Mouse (Mus musculus): ENCODE measurements around the gene Fam193a. TPM values are rescaled to one million over a fixed set of nuclear protein-coding genes. Genes with fewer than 3 reads are reported as not detected.

Gene Fam193a
- 10 to 100 TPM; 40.5 to 41.7 TPM for total RNA-seq (2021)
- long read RNA-seq, experiment 1, partial matches to known transcripts = 6 of 9 reads
- long read RNA-seq, experiment 1, other reads (novel, unspliced or antisense) = 3 of 9 reads
- long read RNA-seq, experiment 2, full-length matches to known transcripts = 1 of 11 reads
- long read RNA-seq, experiment 2, partial matches to known transcripts = 1 of 11 reads
- long read RNA-seq, experiment 2, other reads (novel, unspliced or antisense) = 9 of 11 reads

DNA sequence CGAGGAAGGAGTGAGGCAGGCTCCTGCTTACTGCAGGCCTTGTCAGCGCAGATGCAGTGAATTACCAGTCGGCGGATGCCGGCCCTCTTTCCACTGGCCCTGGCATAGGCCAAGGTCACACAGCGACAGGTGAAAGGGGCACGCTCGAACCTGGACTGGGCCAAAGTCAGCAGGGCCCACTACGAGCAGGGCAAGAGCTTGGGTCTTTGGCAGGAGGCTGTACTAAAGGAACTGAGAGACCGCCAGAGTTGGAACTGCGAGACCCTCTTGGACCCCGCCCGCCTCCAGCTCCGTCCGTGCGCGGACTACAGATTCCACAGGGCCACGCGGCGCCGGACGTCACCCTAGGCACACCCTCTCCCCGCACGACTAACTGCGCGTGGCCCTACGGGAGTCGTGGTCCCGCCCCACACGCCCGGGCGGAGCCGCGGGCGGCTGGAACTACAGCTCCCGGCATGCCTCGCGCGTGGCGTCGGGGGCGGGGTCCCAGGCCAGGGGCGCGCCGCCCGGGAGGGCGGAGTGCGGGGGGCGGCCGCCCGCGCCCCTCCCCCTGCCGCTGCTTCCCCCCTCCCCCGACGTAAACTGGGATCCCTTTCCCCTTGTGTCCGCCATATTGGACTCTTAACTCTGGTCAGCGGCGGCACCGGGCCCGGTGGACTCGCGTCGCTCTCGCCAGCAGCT lies at the start of gene Fam193a:
Gene Fam193a, plus strand, starts transcription at position 593 of the 681 bp plus-strand sequence.
- peak; percentile 95 to 98 for DNase-seq (ENCODE audit: low spot score in 2 of 2)

DNA sequence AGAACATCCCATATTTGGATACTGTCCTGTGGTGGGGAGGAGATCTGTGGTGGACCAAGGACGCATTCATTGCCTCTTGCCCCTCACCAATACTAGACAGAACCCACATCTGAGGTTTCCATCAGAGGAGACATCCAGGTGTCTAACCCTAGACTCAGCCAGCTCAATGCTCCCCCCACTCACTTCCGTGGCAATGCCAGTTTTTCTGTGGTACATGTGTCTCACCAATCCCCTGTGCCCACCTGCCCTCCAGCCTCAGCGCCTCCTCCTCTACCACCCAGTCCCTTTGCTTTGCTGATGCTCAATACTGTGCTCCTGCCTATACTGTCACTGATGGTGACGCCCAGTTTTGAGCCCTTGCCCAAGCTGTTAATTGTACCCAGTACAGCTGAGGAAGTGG lies 48.5 kb upstream of the Fam193a start:
- no peak for DNase-seq (ENCODE audit: low spot score in 2 of 2)

DNA sequence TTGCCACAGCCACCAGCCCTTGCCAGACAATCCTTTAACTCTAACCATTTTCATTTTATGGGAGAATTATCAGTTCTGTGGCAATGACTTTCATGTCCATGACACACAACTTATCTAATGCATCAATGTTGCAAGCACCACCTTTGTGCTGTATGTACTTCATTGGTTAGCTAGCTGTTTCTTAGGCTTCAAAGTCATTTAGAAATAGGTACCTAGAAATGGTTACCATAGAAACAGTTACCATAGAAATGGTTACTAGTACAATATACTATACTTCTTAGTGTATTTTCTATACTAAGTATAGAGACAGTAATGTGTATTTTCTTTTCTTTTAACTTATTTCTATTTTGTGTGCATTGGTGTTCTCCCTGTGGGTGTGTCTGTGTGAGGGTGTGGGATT lies 44.4 kb upstream of the Fam193a start:
- DNase-seq (ENCODE audit: low spot score in 2 of 2) = no peak

- DNase-seq (ENCODE audit: low spot score in 2 of 2) = no peak
Observed at GRCm38 (mm10) chr5:34326249-34326691, 43.5 kb upstream of the Fam193a start.

DNA sequence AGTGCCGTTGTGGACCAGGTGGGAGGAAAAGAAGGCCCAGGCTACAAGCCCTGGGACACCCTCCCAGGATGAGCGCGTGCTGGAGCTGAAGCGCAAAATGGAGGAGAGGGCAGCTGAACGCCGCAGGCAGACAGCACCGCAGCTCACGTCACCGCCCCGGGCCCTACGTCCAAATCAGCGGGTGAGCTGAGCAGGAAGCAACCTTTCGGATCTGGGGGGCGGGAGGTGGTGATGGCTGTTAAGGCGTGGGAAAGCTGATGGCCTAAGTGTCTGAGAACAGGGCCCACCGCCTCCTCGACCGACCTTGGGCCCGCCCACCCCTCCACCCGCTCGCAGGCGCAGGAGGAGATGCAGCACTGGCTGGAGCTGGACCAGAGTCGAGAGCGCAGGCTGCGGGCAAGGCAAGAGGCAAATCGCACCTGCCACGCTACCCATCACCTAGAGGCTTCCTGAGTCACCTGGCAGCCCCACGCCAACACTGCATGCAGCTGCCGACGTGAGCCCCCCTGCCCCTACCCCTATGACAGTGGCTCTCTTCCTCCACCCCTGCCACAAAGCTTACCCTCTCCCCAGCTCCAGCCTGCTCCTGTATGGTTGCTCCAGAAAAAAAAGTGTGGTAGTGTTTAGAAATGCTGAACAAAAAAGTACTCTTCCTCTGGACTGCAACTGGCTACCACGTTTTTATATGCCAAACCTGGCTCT lies 42.7 kb upstream of the Fam193a start:
- peak in 1 of 2 experiments; percentile 19 for DNase-seq (ENCODE audit: low spot score in 2 of 2)

DNA sequence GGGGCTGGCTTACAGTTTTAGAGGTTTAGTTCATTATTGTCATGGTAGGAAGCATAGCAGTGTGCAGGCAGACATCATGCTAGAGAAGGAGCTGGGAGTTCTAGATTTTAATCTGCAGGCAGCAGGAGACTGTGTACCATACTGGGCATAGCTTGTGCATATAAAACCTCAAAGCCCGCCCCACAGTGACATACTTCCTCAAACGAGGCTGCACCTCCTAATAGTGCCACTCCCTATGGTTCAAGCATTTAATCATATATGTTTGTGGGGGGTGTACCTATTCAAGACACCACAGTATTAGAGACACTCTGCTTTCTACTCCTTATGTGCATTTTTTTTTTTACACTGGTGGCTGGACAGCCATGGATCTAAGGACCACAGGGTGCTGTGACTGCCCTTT lies 39.6 kb upstream of the Fam193a start:
- no peak for DNase-seq (ENCODE audit: low spot score in 2 of 2)

GRCm38 (mm10) chr5:34334081-34334480 lies 35.7 kb upstream of the Fam193a start:
- DNase-seq (ENCODE audit: low spot score in 2 of 2) = no peak

GRCm38 (mm10) chr5:34335539-34336096 lies 34.1 kb upstream of the Fam193a start:
- no peak for DNase-seq (ENCODE audit: low spot score in 2 of 2)

DNA sequence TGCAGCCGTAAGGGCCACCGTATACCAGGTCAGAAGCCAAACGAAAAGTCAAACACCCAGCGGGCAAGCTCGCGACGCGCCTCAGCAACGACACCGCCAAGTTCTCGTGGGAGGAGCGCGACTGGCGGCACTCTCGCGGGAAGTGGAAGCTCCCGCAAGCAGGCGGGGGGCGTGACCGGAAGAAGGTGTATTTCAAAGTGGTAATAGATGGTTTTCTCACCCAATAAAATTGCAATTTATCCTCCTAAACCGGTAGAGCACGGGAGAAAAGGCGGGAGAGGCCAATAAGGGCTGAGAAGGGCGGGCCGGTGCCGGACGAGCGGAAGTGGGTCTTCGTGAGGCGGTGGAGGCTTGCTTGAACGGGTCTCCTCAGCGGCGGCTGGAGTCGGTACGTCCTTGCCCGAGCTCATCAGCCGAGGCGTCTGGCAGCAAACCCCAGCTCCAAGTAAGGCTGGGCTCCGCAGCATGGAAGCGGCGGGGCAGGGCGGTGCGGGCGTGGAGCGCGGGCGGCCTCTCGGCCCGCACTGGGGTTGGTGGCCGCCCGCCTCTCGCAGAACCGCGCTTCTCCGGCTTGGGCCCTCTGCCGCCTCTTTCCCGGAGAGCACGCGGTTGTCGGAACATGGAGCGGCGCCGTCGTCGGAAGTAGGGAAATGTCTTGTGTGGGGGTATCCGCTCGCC lies 33.5 kb upstream of the Fam193a start, which contains the start of gene Rnf4:
Gene Rnf4, plus strand, starts transcription at position 193 of the 678 bp plus-strand sequence.
- peak; percentile 95 to 98 for DNase-seq (ENCODE audit: low spot score in 2 of 2)

GRCm38 (mm10) chr5:34336775-34337450 lies 32.8 kb upstream of the Fam193a start:
- peak in 1 of 2 experiments; percentile 22 for DNase-seq (ENCODE audit: low spot score in 2 of 2)

DNA sequence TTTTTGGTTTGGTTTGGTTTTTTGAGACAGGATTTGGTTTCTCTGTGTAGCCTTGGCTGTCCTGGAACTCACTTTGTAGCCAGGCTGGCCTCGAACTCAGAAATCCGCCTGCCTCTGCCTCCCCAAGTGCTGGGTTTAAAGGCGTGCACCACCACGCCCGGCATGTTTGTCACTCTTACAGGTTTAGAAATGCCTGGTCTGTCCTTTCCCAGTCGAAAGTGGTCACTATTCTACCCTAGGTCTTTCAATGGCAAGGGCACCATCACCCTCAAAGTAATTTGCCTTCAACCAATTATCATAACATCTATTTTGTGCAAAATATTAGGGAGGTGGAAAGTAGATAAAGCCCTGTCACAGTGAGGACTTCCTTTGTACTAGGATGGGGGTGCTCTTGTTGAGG lies 29.5 kb upstream of the Fam193a start:
- no peak for DNase-seq (ENCODE audit: low spot score in 2 of 2)

DNA sequence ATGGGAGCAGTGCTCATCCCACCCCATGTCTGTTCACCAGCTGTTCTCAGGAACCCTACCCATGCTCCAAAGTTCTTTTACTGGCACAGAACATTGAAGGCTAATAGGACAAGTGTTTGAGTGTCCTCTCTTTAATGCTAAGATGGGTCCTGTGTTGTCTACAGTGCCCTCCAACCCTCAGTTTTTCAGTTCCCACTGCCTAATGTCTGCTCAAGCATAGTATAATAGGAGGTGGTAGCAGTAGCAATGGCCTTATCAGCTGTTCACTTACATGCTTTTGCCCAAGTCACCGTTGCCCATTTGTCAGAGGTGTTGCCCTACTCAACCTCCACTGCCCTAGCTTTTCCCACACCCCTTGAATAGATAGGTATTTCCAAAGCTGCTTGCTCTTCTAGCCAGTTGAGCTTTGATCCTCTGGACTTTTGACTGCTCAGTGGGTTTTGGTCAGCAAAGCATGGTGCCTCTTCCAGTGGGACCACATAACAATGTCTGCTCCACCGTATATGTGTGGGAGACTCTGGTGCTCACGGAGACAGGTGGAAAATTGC lies 17.6 kb upstream of the Fam193a start:
- no peak for DNase-seq (ENCODE audit: low spot score in 2 of 2)

DNA sequence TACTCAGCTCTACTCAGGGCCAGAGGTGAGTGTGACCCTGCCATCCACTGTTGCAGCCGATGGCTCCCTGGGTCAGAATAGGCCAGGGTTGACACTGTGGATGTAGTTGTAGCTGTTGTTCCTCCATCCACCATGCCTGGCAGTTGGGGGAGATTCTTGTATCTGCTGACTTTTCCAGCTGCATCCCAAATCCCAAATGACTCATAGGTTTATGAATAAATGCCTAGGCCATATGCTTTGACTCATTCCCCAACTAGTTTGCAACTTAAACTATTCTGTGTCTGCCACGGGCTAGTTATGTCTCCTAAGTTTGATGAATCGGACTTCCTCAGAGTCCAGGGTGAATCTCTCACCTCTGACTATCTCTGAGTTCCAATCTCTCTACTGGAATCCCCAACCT lies 9.5 kb upstream of the Fam193a start:
- DNase-seq (ENCODE audit: low spot score in 2 of 2) = no peak

GRCm38 (mm10) chr5:34363115-34363514 lies 6.6 kb upstream of the Fam193a start:
- no peak for DNase-seq (ENCODE audit: low spot score in 2 of 2)

GRCm38 (mm10) chr5:34368551-34369290 lies 1.0 kb upstream of the Fam193a start:
- DNase-seq (ENCODE audit: low spot score in 2 of 2) = no peak

- DNase-seq (ENCODE audit: low spot score in 2 of 2) = peak; percentile 24 to 31
Observed at GRCm38 (mm10) chr5:34370022-34370823, 490 bp downstream of the Fam193a start.

DNA sequence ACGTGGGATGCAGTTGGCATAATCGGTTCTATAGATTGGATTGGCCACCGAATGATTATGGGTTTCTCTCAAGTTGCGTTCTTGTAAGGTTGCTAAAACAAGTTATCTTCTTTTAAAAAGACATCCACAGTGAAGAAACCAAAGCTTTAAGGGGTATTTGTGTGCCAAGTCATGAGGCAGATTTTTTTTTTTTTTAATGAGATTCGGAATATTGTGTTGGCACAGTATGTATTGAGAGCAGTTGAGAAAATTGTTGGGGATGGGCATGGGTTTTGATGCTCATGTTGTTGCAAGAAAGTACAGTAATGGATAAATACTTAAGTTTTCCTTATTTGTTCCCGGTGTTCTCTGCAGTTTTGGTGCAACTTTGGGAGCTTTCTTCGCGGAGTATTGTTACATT lies 1.1 kb downstream of the Fam193a start:
- DNase-seq (ENCODE audit: low spot score in 2 of 2) = no peak

DNA sequence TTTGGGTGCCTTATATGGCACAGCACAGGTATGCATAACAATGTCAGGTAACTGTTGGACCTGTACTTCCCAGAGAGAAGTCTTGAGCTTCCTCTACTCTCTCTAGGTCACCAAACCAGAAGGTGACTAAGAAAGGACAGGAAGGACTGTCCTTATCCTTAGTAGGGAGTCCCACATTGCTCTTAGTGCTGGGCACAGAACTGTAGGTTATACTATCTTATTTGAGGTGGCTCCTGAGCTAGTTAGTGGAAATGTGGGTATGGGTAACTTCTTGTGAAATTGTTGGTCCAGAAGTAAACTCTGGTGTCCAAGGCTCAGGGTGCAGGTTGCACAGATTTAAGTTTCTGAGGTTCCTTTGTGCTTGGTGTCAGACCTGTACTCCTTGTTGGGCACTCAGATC lies 2.4 kb downstream of the Fam193a start:
- DNase-seq (ENCODE audit: low spot score in 2 of 2) = no peak

GRCm38 (mm10) chr5:34372541-34372940 lies 2.8 kb downstream of the Fam193a start:
- DNase-seq (ENCODE audit: low spot score in 2 of 2) = no peak
